Mouse (Mus musculus) ovary, postnatal 10 days (tissue): Measurements from ENCODE around the gene Fgfr4.
"Not testable (repeated sequence)": the region's sequence is repeated elsewhere in the genome, so short reads cannot be mapped to it uniquely, and the experiment has no call there.

ENCODE experiments used
- DNase-seq: peaks from one replicate; pipeline ENCODE4 v3.0.0; 2022; ENCODE audit warnings: low spot score

The Fgfr4 gene

GRCm38 (mm10) chr13:55172336-55172770 lies 19.9 kb downstream of the Fgfr4 start:
- DNase-seq, result no peak

GRCm38 (mm10) chr13:55174347-55174746 lies 21.9 kb downstream of the Fgfr4 start:
- DNase-seq, result no peak

GRCm38 (mm10) chr13:55176265-55176664 lies 23.8 kb downstream of the Fgfr4 start:
- DNase-seq, result no peak

GRCm38 (mm10) chr13:55177903-55178496 lies 25.6 kb downstream of the Fgfr4 start:
- DNase-seq, result no peak

GRCm38 (mm10) chr13:55178556-55178955 lies 26.1 kb downstream of the Fgfr4 start:
- no peak for DNase-seq

- no peak for DNase-seq
Observed at GRCm38 (mm10) chr13:55179591-55179990, 27.2 kb downstream of the Fgfr4 start.

- DNase-seq, result no peak
Observed at GRCm38 (mm10) chr13:55181786-55182172, 29.3 kb downstream of the Fgfr4 start.

GRCm38 (mm10) chr13:55182173-55182894 lies 29.9 kb downstream of the Fgfr4 start:
- peak; percentile 72 for DNase-seq

- no peak for DNase-seq
Observed at GRCm38 (mm10) chr13:55183382-55183781, 30.9 kb downstream of the Fgfr4 start.

- not testable (repeated sequence) for DNase-seq
Observed at GRCm38 (mm10) chr13:55187062-55187461, 34.6 kb downstream of the Fgfr4 start.

GRCm38 (mm10) chr13:55189531-55190107 lies 37.2 kb downstream of the Fgfr4 start:
- DNase-seq, result no peak

GRCm38 (mm10) chr13:55190121-55190868 lies 37.9 kb downstream of the Fgfr4 start:
- DNase-seq, result peak; percentile 82

- DNase-seq, result no peak
Observed at GRCm38 (mm10) chr13:55191535-55191934, 39.1 kb downstream of the Fgfr4 start.

- DNase-seq, result not testable (repeated sequence)
Observed at GRCm38 (mm10) chr13:55202758-55203157, 50.3 kb downstream of the Fgfr4 start.

GRCm38 (mm10) chr13:55203740-55204139 lies 51.3 kb downstream of the Fgfr4 start:
- no peak for DNase-seq

GRCm38 (mm10) chr13:55204667-55205389 lies 52.4 kb downstream of the Fgfr4 start:
- no peak for DNase-seq

GRCm38 (mm10) chr13:55205448-55206205 lies 53.2 kb downstream of the Fgfr4 start:
- DNase-seq, result no peak

- no peak for DNase-seq
Observed at GRCm38 (mm10) chr13:55208837-55209648, 56.6 kb downstream of the Fgfr4 start.

- DNase-seq, result no peak
Observed at GRCm38 (mm10) chr13:55209649-55210192, 57.3 kb downstream of the Fgfr4 start, which contains the start of gene Nsd1. TSS of gene Nsd1 (plus strand) at chr13:55209782.
